Mouse (Mus musculus) naive thymus-derived CD4-positive, alpha-beta T cell, adult 5 months (primary cell): ENCODE data around the gene Olfr479. TPM values are rescaled to one million over a fixed set of nuclear protein-coding genes. Genes with fewer than 3 reads are reported as not detected.

Source experiments
- polyA plus RNA-seq: library from polyadenylated mRNA; unstranded; fragments of 100-300 nt; shearing (Covaris generic); gene quantifications from one replicate; pipeline ENCODE4 v1.2.1, GENCODE M21; 2017

Gene Olfr479
- not detected for polyA plus RNA-seq

DNA sequence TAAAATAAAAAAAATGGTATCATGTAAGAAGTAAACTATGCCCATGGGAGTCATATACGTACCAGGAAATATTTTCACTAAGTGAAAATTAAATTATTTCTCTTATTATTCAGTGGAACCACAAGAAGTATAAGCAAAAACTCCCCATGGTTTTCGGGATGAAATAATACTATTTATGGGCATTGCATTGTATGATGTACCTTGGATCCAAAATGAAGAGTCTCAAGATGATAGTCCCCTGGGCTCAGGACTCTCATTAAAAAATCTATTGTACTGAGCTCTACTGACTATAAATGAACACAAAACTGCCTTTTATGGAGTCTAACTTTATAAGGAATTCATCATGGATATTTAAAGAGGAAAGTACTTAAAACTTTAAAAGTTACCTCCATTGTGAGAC is at the start of gene Olfr479:
Olfr479 (plus strand) TSS at position 301 of the 400 bp plus-strand sequence.

GRCm38 (mm10) chr7:108033889-108034288 is 16.6 kb upstream of the Olfr479 start, which contains the start of gene Olfr478:
Olfr478 (minus strand) TSS chr7:108033989.

DNA sequence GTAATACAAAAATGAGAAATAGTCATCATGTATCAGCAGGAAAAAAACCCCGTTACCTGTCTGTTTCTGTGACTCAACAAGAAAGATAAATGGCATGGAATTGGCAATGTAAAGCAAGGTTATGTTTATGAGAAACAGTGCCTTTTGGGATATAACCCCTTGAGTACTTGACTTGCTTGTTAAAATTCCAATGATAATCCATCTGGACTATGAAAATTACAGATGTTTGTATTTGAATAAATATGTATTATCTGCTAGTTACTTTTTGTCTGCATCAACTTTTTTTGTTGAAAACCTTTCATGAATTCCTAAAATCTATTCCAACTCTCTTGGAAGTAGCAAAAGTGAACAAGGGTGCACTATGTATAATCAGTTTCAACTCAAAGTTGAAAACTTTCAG is 16.8 kb downstream of the Olfr479 start, which contains the start of gene Olfr480:
Olfr480 (minus strand) TSS at position 101 of the 400 bp plus-strand sequence.

DNA sequence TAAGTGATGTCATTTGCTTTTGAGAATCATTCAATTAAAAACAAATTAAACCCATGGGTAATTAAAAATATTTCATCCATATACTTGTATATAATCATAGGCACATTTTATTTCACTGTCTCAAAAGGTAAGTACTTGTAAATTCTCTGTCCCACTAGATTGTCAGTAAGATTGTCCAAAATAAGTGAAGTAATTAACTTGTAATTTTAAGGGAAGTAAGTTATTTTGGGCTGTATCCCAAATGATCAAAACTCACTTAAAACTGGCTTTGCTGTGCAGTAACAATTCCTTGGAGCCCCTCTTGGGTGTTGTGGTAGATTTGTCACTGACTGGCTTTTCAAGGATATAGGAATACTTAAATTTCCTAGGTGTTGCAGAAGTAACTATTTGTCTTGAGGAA is 29.1 kb downstream of the Olfr479 start, which contains the start of gene Olfr481:
Olfr481 (plus strand) TSS at position 301 of the 400 bp plus-strand sequence.

DNA sequence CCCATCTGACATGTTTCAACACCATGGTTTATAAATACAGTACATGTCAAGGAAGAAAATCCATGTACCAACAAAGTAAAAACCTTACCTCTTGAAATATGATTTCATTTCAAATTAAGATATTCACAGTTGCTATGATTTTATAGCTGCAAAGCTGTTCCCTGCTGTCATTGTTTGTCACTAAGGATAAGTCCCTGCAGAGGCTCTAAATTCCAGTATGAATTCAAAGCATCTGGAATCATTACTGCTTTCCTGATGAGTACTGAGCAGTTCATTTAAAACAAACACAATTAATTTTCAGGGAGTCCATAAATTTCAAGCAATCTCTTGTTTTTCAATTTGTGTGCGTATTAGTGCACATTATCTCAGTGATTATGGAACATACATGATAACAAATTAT is 47.0 kb downstream of the Olfr479 start, which contains the start of gene Olfr482:
Olfr482 (minus strand) TSS at position 101 of the 400 bp plus-strand sequence.

GRCm38 (mm10) chr7:108100549-108100948 is 50.1 kb downstream of the Olfr479 start, which contains the start of gene Olfr483:
Olfr483 (plus strand) TSS chr7:108100849.

Other genes starting within 250 kb of the Olfr479 start
- gene Ovch2, start 249.5 kb upstream of the Olfr479 start, polyA plus RNA-seq: not detected
- not detected for gene Olfr467, start 238.4 kb upstream of the Olfr479 start, polyA plus RNA-seq
- not detected for gene Olfr469, start 225.2 kb upstream of the Olfr479 start, polyA plus RNA-seq
- gene Olfr470, start 203.2 kb upstream of the Olfr479 start, polyA plus RNA-seq: not detected
- 0.11 TPM for gene Olfr472, start 152.8 kb upstream of the Olfr479 start, polyA plus RNA-seq
- gene Olfr473, start 120.2 kb upstream of the Olfr479 start, polyA plus RNA-seq: not detected
- gene Olfr474, start 96.0 kb upstream of the Olfr479 start, polyA plus RNA-seq: not detected
- not detected for gene Olfr476, start 85.9 kb upstream of the Olfr479 start, polyA plus RNA-seq
- not detected for gene Olfr477, start 64.0 kb upstream of the Olfr479 start, polyA plus RNA-seq
- not detected for gene Olfr478, start 16.7 kb upstream of the Olfr479 start, polyA plus RNA-seq
- gene Olfr480, start 16.7 kb downstream of the Olfr479 start, polyA plus RNA-seq: not detected
- gene Olfr481, start 29.2 kb downstream of the Olfr479 start, polyA plus RNA-seq: not detected
- gene Olfr482, start 46.9 kb downstream of the Olfr479 start, polyA plus RNA-seq: not detected
- gene Olfr483, start 50.2 kb downstream of the Olfr479 start, polyA plus RNA-seq: not detected
- not detected for gene Olfr484, start 76.8 kb downstream of the Olfr479 start, polyA plus RNA-seq
- gene Olfr485, start 109.2 kb downstream of the Olfr479 start, polyA plus RNA-seq: not detected
- not detected for gene Olfr486, start 122.0 kb downstream of the Olfr479 start, polyA plus RNA-seq
- gene Olfr487, start 163.9 kb downstream of the Olfr479 start, polyA plus RNA-seq: not detected
- gene Olfr488, start 207.7 kb downstream of the Olfr479 start, polyA plus RNA-seq: not detected
- 0.50 TPM for gene Olfr490, start 238.2 kb downstream of the Olfr479 start, polyA plus RNA-seq